Mouse (Mus musculus): ENCODE measurements around the gene Taz. TPM values are rescaled to one million over a fixed set of nuclear protein-coding genes. Genes with fewer than 3 reads are reported as not detected.

The Taz gene
- total and polyA plus RNA-seq, 3 experiments: 28.0 to 34.1 TPM; not detected in 1

- DNase-seq (ENCODE audit: low read depth, low spot score): peak; percentile 40
- H3K9ac ChIP-seq (ENCODE audit: control insufficient read depth, low read depth, low read length, poor library complexity, severe bottlenecking): peak overlapping the region; percentile 85
- H3K79me2 ChIP-seq (ENCODE audit: control insufficient read depth, insufficient read depth, low read length, poor library complexity): peaks cover 13% of the 10 kb centered on the region
- H3K36me3 ChIP-seq (ENCODE audit: control insufficient read depth in 1 of 2, insufficient read depth in 2 of 2, low read length in 2 of 2): peaks cover 0 to 13% of the 10 kb centered on the region in 2 experiments; a peak in 3 of 4 replicates
- H3K4me3 ChIP-seq (ENCODE audit: control insufficient read depth in 1 of 2, insufficient read depth in 1 of 2, low read depth in 2 of 2, low read length in 2 of 2): peak overlapping the region; percentile 76 to 83
- no peaks in the 10 kb centered on the region for H3K27me3 ChIP-seq (ENCODE audit: control insufficient read depth in 1 of 2, insufficient read depth in 2 of 2, low read length in 2 of 2)
- peaks cover 0 to 13% of the 10 kb centered on the region in 2 experiments; a peak in 2 of 4 replicates for H3K4me1 ChIP-seq (ENCODE audit: control insufficient read depth in 1 of 2, insufficient read depth in 2 of 2, low read length in 2 of 2)
- peak overlapping the region; percentile 71 for H3K27ac ChIP-seq (ENCODE audit: control insufficient read depth, low read depth, low read length)
- H3K9me3 ChIP-seq (replicated peaks; ENCODE audit: insufficient read depth, low read length): no peaks in the 10 kb centered on the region
- no peak for TF ChIP-seq SIN3A (IDR thresholded peaks at IDR 0.05; ENCODE audit: low read length)
- TF ChIP-seq MXI1 (IDR thresholded peaks at IDR 0.05; ENCODE audit: low read depth, low read length): peak; percentile 8; the same call in 1 of the 2 replicates
- TF ChIP-seq TAL1 (IDR thresholded peaks at IDR 0.05; ENCODE audit: low read length): no peak
- TF ChIP-seq POLR2AphosphoS2 (IDR thresholded peaks at IDR 0.05; ENCODE audit: low read length): 0 out of 2 replicates have a peak, but pooled peaks have one; percentile 60
- no peak for TF ChIP-seq MYC (IDR thresholded peaks at IDR 0.05; ENCODE audit: low read depth, low read length)
- TF ChIP-seq ZC3H11A (IDR thresholded peaks at IDR 0.05; ENCODE audit: low read depth, low read length): no peak
- TF ChIP-seq CTCF (IDR thresholded peaks at IDR 0.05 in 2 of 3, conservative IDR thresholded peaks at IDR 0.05 in 1 of 3; ENCODE audit: control insufficient read depth in 1 of 3, insufficient read depth in 1 of 3, low read depth in 2 of 3, low read length in 3 of 3, poor library complexity in 1 of 3, severe bottlenecking in 1 of 3): no peak
- 0 out of 2 replicates have a peak, but pooled peaks have one; percentile 18 for TF ChIP-seq NRF1 (IDR thresholded peaks at IDR 0.05; ENCODE audit: insufficient read depth, low read depth, low read length, poor library complexity, severe bottlenecking)
- no peak for TF ChIP-seq KAT2A (conservative IDR thresholded peaks at IDR 0.05; ENCODE audit: low read depth, low read length)
- TF ChIP-seq POLR2A (IDR thresholded peaks at IDR 0.05; ENCODE audit: control insufficient read depth in 1 of 2, insufficient read depth in 1 of 2, low read depth in 1 of 2, low read length in 2 of 2, poor library complexity in 1 of 2): peak in 1 of 2 experiments; percentile 57; a peak in 1 of 4 replicates
- no peak for TF ChIP-seq RAD21 (IDR thresholded peaks at IDR 0.05; ENCODE audit: low read depth, low read length)
- no peak for TF ChIP-seq MEF2A (IDR thresholded peaks at IDR 0.05; ENCODE audit: extremely low read depth, insufficient replicate concordance, low read depth, low read length, poor library complexity, severe bottlenecking)
- TF ChIP-seq EP300 (IDR thresholded peaks at IDR 0.05; ENCODE audit: low read depth in 1 of 2, low read length in 2 of 2): no peak
- TF ChIP-seq CHD2 (IDR thresholded peaks at IDR 0.05; ENCODE audit: low read length): no peak
- no peak for TF ChIP-seq TBP (IDR thresholded peaks at IDR 0.05; ENCODE audit: low read depth, low read length)
- no peak for TF ChIP-seq BHLHE40 (IDR thresholded peaks at IDR 0.05; ENCODE audit: borderline replicate concordance, low read depth, low read length)
- no peak for TF ChIP-seq GATA1 (IDR thresholded peaks at IDR 0.05; ENCODE audit: low read depth, low read length)
- TF ChIP-seq MAX (IDR thresholded peaks at IDR 0.05; ENCODE audit: low read length): peak; percentile 16; the same call in 1 of the 2 replicates
- TF ChIP-seq SMC3 (IDR thresholded peaks at IDR 0.05; ENCODE audit: low read depth, low read length): no peak
- no peak for TF ChIP-seq GABPA (IDR thresholded peaks at IDR 0.05; ENCODE audit: low read depth, low read length)
- TF ChIP-seq HCFC1 (IDR thresholded peaks at IDR 0.05; ENCODE audit: low read depth, low read length): no peak
- TF ChIP-seq RCOR1 (IDR thresholded peaks at IDR 0.05; ENCODE audit: low read depth, low read length): no peak
- TF ChIP-seq MYB (IDR thresholded peaks at IDR 0.05; ENCODE audit: low read depth, low read length): no peak
- no peak for TF ChIP-seq UBTF (IDR thresholded peaks at IDR 0.05; ENCODE audit: borderline replicate concordance, insufficient read depth, low read depth, low read length)
- TF ChIP-seq ETS1 (IDR thresholded peaks at IDR 0.05; ENCODE audit: low read depth, low read length): 0 out of 2 replicates have a peak, but pooled peaks have one; percentile 19
- no peak for TF ChIP-seq ELF1 (IDR thresholded peaks at IDR 0.05; ENCODE audit: low read depth, low read length)
- no peak for TF ChIP-seq ZMIZ1 (IDR thresholded peaks at IDR 0.05; ENCODE audit: low read depth, low read length)
- TF ChIP-seq E2F4 (IDR thresholded peaks at IDR 0.05; ENCODE audit: borderline replicate concordance, low read depth, low read length): no peak
- no peak for TF ChIP-seq CHD1 (IDR thresholded peaks at IDR 0.05; ENCODE audit: low read depth, low read length)
- TF ChIP-seq JUND (IDR thresholded peaks at IDR 0.05; ENCODE audit: low read depth, low read length): no peak
- TF ChIP-seq ZKSCAN1 (IDR thresholded peaks at IDR 0.05; ENCODE audit: low read depth, low read length): no peak
- TF ChIP-seq MAFK (IDR thresholded peaks at IDR 0.05; ENCODE audit: borderline replicate concordance, low read depth, low read length): no peak
- TF ChIP-seq NELFE (IDR thresholded peaks at IDR 0.05; ENCODE audit: low read depth, low read length): peak; percentile 45; the same call in 1 of the 2 replicates
- no peak for TF ChIP-seq USF2 (IDR thresholded peaks at IDR 0.05; ENCODE audit: borderline replicate concordance in 1 of 2, insufficient read depth in 1 of 2, low read depth in 1 of 2, low read length in 2 of 2)
- peak; percentile 35; the same call in 1 of the 2 replicates for TF ChIP-seq MAZ (IDR thresholded peaks at IDR 0.05; ENCODE audit: low read depth, low read length)
- TF ChIP-seq USF1 (IDR thresholded peaks at IDR 0.05; ENCODE audit: low read depth, low read length): no peak
Observed at GRCm38 (mm10) chrX:74281041-74281731, 526 bp upstream of the Taz start.
